Mouse (Mus musculus): ENCODE measurements around the gene Apba1. TPM values are rescaled to one million over a fixed set of nuclear protein-coding genes. Genes with fewer than 3 reads are reported as not detected.

Apba1 gene
- total RNA-seq, 2 experiments from 2014 or later, result 120 to 121 TPM

GRCm38 (mm10) chr19:23924057-23924456 is 165.4 kb downstream of the Apba1 start:
- DNase-seq (ENCODE audit: low spot score in 2 of 2), result no peak

GRCm38 (mm10) chr19:23924791-23925190 is 166.1 kb downstream of the Apba1 start:
- DNase-seq (ENCODE audit: low spot score in 2 of 2), result no peak

GRCm38 (mm10) chr19:23925541-23925940 is 166.9 kb downstream of the Apba1 start:
- no peak for DNase-seq (ENCODE audit: low spot score in 2 of 2)

- peak in 1 of 2 experiments; percentile 34 for DNase-seq (ENCODE audit: low spot score in 2 of 2)
Observed at GRCm38 (mm10) chr19:23930826-23931225, 172.1 kb downstream of the Apba1 start.

GRCm38 (mm10) chr19:23941422-23941949 is 182.8 kb downstream of the Apba1 start:
- DNase-seq (ENCODE audit: low spot score in 2 of 2), result no peak

- DNase-seq (ENCODE audit: low spot score in 2 of 2), result no peak
Observed at GRCm38 (mm10) chr19:23942886-23943285, 184.2 kb downstream of the Apba1 start.

- DNase-seq (ENCODE audit: low spot score in 2 of 2), result no peak
Observed at GRCm38 (mm10) chr19:23946026-23946685, 187.5 kb downstream of the Apba1 start.

- DNase-seq (ENCODE audit: low spot score in 2 of 2), result no peak
Observed at GRCm38 (mm10) chr19:23946751-23947150, 188.1 kb downstream of the Apba1 start.

- no peak for DNase-seq (ENCODE audit: low spot score in 2 of 2)
Observed at GRCm38 (mm10) chr19:23947871-23948270, 189.2 kb downstream of the Apba1 start.

GRCm38 (mm10) chr19:23948301-23949000 is 189.8 kb downstream of the Apba1 start:
- DNase-seq (ENCODE audit: low spot score in 2 of 2), result no peak

- no peak for DNase-seq (ENCODE audit: low spot score in 2 of 2)
Observed at GRCm38 (mm10) chr19:23955461-23955860, 196.8 kb downstream of the Apba1 start.

- DNase-seq (ENCODE audit: low spot score in 2 of 2), result no peak
Observed at GRCm38 (mm10) chr19:23956299-23956975, 197.8 kb downstream of the Apba1 start.

GRCm38 (mm10) chr19:23957563-23957962 is 198.9 kb downstream of the Apba1 start:
- no peak for DNase-seq (ENCODE audit: low spot score in 2 of 2)

GRCm38 (mm10) chr19:23958925-23959324 is 200.2 kb downstream of the Apba1 start:
- peak in 1 of 2 experiments; percentile 24 for DNase-seq (ENCODE audit: low spot score in 2 of 2)

- no peak for DNase-seq (ENCODE audit: low spot score in 2 of 2)
Observed at GRCm38 (mm10) chr19:23959870-23960269, 201.2 kb downstream of the Apba1 start.

GRCm38 (mm10) chr19:23960275-23960674 is 201.6 kb downstream of the Apba1 start:
- peak in 1 of 2 experiments; percentile 47 for DNase-seq (ENCODE audit: low spot score in 2 of 2)

GRCm38 (mm10) chr19:23960831-23961447 is 202.3 kb downstream of the Apba1 start:
- DNase-seq (ENCODE audit: low spot score in 2 of 2), result no peak

GRCm38 (mm10) chr19:23961516-23961915 is 202.8 kb downstream of the Apba1 start:
- peak; percentile 58 to 62 for DNase-seq (ENCODE audit: low spot score in 2 of 2)

GRCm38 (mm10) chr19:23964401-23964910 is 205.8 kb downstream of the Apba1 start:
- DNase-seq (ENCODE audit: low spot score in 2 of 2), result no peak

- DNase-seq (ENCODE audit: low spot score in 2 of 2), result no peak
Observed at GRCm38 (mm10) chr19:23966376-23966775, 207.7 kb downstream of the Apba1 start.

- DNase-seq (ENCODE audit: low spot score in 2 of 2), result peak; percentile 30 to 70
Observed at GRCm38 (mm10) chr19:23967156-23967555, 208.5 kb downstream of the Apba1 start.

All from layer of hippocampus, adult 18-20 months (tissue).